Mouse (Mus musculus): Measurements from ENCODE around the gene Tlcd1.

Gene Tlcd1

GRCm38 (mm10) chr11:78205361-78206206 lies 29.1 kb downstream of the Tlcd1 start:
- no peak for DNase-seq

GRCm38 (mm10) chr11:78207190-78207589 lies 30.7 kb downstream of the Tlcd1 start:
- DNase-seq, result no peak

GRCm38 (mm10) chr11:78209886-78210285 lies 33.4 kb downstream of the Tlcd1 start:
- DNase-seq, result no peak

GRCm38 (mm10) chr11:78210615-78211014 lies 34.1 kb downstream of the Tlcd1 start:
- no peak for DNase-seq

- DNase-seq, result no peak
Observed at GRCm38 (mm10) chr11:78211513-78211912, 35.0 kb downstream of the Tlcd1 start.

- no peak for DNase-seq
Observed at GRCm38 (mm10) chr11:78213086-78213817, 36.7 kb downstream of the Tlcd1 start.

GRCm38 (mm10) chr11:78215709-78216317 lies 39.3 kb downstream of the Tlcd1 start:
- DNase-seq, result no peak

- DNase-seq, result no peak
Observed at GRCm38 (mm10) chr11:78223586-78223985, 47.1 kb downstream of the Tlcd1 start.

Data from kidney, postnatal 14 days (tissue).